Mouse (Mus musculus): Measurements from ENCODE around the gene Mpv17l. TPM values are rescaled to one million over a fixed set of nuclear protein-coding genes. Genes with fewer than 3 reads are reported as not detected.
"Not testable (repeated sequence)": the region's sequence is repeated elsewhere in the genome, so short reads cannot be mapped to it uniquely, and the experiment has no call there.

Mpv17l gene
- total RNA-seq, 2 experiments from 2014 or later: 1.9 to 3.5 TPM

- no peak for DNase-seq (ENCODE audit: low spot score in 2 of 2)
These were observed 24.6 kb downstream of the Mpv17l start for GRCm38 (mm10) chr16:13927456-13928075.

- DNase-seq (ENCODE audit: low spot score in 2 of 2): peak; percentile 14 to 21
These were observed 37.3 kb downstream of the Mpv17l start for GRCm38 (mm10) chr16:13940139-13940846.

GRCm38 (mm10) chr16:13940847-13941395 lies 38.0 kb downstream of the Mpv17l start:
- peak in 1 of 2 experiments; percentile 16 for DNase-seq (ENCODE audit: low spot score in 2 of 2)

- DNase-seq (ENCODE audit: low spot score in 2 of 2): no peak
These were observed 41.2 kb downstream of the Mpv17l start for GRCm38 (mm10) chr16:13944178-13944577.

- no peak for DNase-seq (ENCODE audit: low spot score in 2 of 2)
These were observed 41.8 kb downstream of the Mpv17l start for GRCm38 (mm10) chr16:13944752-13945151.

GRCm38 (mm10) chr16:13945153-13945552 lies 42.2 kb downstream of the Mpv17l start:
- no peak for DNase-seq (ENCODE audit: low spot score in 2 of 2)

- no peak for DNase-seq (ENCODE audit: low spot score in 2 of 2)
These were observed 43.3 kb downstream of the Mpv17l start for GRCm38 (mm10) chr16:13946306-13946705.

GRCm38 (mm10) chr16:13951245-13951644 lies 48.3 kb downstream of the Mpv17l start:
- DNase-seq (ENCODE audit: low spot score in 2 of 2): no peak

GRCm38 (mm10) chr16:13962053-13962452 lies 59.1 kb downstream of the Mpv17l start:
- DNase-seq (ENCODE audit: low spot score in 2 of 2): no peak

- DNase-seq (ENCODE audit: low spot score in 2 of 2): no peak
These were observed 66.1 kb downstream of the Mpv17l start for GRCm38 (mm10) chr16:13969096-13969495.

- DNase-seq (ENCODE audit: low spot score in 2 of 2): no peak
These were observed 69.1 kb downstream of the Mpv17l start for GRCm38 (mm10) chr16:13972051-13972450.

- DNase-seq (ENCODE audit: low spot score in 2 of 2): not testable (repeated sequence)
These were observed 73.5 kb downstream of the Mpv17l start for GRCm38 (mm10) chr16:13976358-13976896.

- not testable (repeated sequence) for DNase-seq (ENCODE audit: low spot score in 2 of 2)
These were observed 74.1 kb downstream of the Mpv17l start for GRCm38 (mm10) chr16:13977026-13977425.

GRCm38 (mm10) chr16:13981726-13982125 lies 78.8 kb downstream of the Mpv17l start:
- DNase-seq (ENCODE audit: low spot score in 2 of 2): not testable (repeated sequence)

- no peak for DNase-seq (ENCODE audit: low spot score in 2 of 2)
These were observed 80.2 kb downstream of the Mpv17l start for GRCm38 (mm10) chr16:13983161-13983560.

- DNase-seq (ENCODE audit: low spot score in 2 of 2): no peak
These were observed 83.2 kb downstream of the Mpv17l start for GRCm38 (mm10) chr16:13986197-13986573.

- DNase-seq (ENCODE audit: low spot score in 2 of 2): peak in 1 of 2 experiments; percentile 16
These were observed 83.9 kb downstream of the Mpv17l start, which contains the start of the genes 2900011O08Rik and Ifitm7 for GRCm38 (mm10) chr16:13986574-13987478. 2900011O08Rik (plus strand) TSS chr16:13986604. Ifitm7 (minus strand) TSS chr16:13986888.

- no peak for DNase-seq (ENCODE audit: low spot score in 2 of 2)
These were observed 89.7 kb downstream of the Mpv17l start for GRCm38 (mm10) chr16:13992518-13993248.

- no peak for DNase-seq (ENCODE audit: low spot score in 2 of 2)
These were observed 91.1 kb downstream of the Mpv17l start for GRCm38 (mm10) chr16:13994076-13994475.

GRCm38 (mm10) chr16:13994502-13994901 lies 91.5 kb downstream of the Mpv17l start:
- DNase-seq (ENCODE audit: low spot score in 2 of 2): no peak
